Mouse (Mus musculus): Measurements from ENCODE around the gene Mrps33.
A peak's percentile ranks its signal among the peaks of the same experiment; 100 is the strongest.

Gene Mrps33

DNA sequence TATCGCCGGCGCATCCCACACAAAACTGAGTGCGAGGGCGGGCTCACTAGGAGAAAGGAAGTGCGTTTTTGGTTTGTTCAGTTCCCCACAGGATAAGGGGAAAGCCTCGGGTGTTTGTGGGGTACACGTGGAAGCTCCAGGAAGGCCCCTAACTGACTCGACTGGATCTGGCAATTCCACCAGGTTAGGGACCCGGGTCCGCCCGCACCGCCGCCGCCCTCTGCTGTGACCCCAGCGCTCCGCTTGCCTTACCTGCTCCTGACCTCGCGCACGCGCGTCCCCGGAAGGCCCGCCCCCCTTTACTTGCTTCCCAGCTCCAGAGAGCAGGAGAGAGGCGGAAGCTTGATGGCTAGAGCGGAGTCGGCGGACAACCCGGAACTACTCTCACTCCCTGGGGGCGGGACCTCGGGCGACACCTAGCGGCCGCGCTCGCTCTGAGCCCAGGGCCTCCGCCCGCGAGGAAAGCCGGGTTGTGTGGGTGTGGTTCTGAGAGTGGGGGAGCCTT is at the start of gene Mrps33:
TSS of gene Mrps33 (minus strand) at position 377 of the 505 bp plus-strand sequence.
- peak; percentile 96 to 97 for DNase-seq (ENCODE audit: low spot score in 2 of 2)

DNA sequence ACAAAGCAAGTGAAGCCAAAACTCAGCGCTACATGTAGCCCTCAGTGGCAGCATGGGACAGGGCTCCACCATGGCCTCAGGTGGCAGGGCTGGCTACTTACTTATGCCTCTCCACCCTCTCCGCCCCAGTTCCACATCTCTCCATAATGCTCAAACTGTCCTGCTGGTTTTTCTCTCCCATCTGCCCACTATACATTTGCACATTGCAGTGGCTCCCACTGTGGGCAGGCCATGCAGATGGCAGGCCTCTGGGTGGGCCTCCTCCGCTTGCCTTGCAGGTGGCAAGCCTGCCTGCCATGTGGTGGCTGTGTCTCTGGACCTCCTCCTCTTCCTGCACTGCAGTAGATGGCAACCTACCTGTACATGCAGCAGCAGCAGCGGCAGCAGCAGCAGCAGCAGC is 38.9 kb upstream of the Mrps33 start:
- DNase-seq (ENCODE audit: low spot score in 2 of 2): no peak

DNA sequence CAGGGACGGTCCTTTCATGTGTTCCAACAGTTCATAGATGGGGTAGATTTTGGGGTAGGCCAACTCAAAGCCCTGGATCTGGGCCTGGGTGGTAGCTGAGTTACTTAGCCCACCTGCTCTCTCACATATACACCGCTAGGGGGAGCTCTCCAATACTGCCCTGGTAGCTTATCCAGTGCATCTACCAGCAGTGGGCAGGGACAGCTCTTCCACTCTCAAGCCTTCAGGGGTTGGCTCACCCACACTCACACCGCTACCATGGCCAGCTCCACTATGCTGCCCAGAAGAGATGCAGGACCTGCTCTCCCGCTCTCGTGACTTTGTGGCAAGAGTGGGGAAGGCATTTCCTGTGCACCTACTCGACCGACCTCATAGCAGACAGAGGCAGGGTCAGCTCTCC is 38.0 kb upstream of the Mrps33 start:
- DNase-seq (ENCODE audit: low spot score in 2 of 2): no peak

DNA sequence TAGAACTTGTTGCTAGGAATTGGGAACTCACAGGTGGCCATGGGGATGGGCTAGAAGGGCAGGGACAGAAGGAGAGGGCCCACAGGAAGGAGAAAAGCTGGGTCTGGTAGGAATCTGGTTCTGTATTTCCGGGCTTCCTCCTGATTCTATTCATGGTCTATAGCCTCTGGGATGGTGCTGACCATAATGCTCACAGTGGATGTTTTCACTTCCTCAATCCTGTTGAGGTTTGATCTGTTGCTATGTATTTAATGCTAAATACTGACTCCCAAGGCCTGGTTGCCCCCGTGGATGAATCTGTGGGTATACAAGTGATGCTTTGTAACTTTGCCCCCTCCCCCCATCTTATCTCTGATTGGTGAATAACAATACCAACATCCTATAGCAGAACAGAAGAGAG is 36.8 kb upstream of the Mrps33 start:
- DNase-seq (ENCODE audit: low spot score in 2 of 2): no peak

DNA sequence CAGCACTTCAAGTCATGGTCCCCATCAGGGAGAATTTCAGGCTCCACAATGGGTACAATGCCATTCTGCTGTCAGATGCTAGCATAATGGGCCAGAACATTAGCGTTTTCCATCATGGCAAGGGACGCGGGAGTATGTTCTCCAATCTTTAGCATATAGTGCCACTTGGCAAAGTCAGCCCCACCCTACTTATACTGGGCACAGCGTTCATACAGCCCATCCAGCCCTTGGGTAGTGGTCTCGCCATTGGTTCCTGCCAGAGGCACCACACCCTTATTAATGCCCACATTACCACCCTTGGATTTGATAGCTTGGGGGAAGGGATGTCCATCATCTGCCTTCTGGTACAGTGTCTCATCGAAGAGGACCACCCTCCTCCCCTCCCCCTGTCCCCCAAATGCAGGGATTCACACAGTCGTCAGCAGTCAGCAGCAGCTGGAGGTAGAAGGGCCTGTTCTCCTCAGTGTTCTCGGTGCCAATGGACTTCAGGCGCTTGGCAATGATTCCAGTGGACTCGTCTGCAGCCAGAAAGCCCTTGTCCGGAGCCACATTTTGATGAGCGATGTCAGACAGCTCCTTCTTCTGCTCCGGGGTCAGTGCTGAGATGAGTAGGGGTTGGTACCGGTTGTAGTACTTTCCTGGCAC is 33.0 kb upstream of the Mrps33 start:
- no peak for DNase-seq (ENCODE audit: low spot score in 2 of 2)

DNA sequence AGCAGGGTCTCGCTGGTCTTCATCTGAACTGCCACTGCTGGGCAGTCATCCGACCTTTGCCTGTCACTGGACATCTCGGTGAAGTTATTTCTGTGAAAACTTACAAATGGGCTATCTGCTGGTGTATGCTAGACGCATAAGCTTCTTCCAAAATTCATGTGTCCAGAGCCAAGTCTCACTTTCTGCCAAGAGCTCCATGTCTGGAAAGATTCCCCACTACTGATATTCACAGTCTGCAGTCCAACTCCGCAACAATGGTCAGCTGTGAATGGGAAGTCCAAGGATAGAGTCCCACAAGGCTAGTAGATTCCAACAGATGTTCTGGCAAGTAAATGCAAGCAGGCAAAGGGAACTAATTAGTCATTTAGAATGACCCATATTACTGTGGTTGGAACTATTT is 17.9 kb upstream of the Mrps33 start:
- no peak for DNase-seq (ENCODE audit: low spot score in 2 of 2)

DNA sequence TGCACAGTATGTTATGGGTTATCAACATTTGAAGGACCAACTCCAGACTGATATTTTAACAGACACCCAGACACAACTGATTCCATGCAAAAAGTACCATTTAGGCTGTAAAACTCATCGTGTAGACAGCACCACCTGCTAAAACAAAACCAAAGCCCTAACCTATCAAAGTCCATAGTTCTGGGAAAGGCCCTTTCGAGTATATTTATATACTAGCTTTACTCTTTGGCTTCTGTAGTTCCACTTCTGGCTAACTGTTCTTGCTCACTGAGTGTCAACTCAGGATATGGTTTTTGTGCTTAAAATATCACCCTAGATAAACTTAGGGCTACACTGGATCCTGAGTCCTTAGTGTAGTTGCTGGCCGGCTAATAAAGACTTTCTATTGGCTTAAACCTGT is 10.5 kb upstream of the Mrps33 start:
- DNase-seq (ENCODE audit: low spot score in 2 of 2): no peak

DNA sequence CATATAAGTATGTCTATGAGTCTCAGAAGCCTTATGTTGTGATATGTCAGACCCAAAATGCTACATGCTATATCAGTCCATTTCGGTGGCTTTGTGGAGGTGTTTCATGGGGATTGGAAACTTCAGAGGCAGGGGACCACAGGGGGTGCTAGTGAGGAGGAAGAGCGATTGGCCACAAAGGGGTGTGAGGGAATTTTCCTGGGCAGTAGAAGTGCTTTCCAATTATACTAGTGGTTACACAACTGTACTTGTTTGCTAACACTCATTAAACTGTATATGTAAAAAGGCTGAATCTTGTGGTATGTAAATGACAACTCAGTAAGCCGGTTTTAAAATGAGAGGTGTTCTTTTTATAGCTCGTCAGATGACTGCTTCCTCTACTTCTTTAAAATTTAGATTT is 8.1 kb upstream of the Mrps33 start:
- DNase-seq (ENCODE audit: low spot score in 2 of 2): no peak

DNA sequence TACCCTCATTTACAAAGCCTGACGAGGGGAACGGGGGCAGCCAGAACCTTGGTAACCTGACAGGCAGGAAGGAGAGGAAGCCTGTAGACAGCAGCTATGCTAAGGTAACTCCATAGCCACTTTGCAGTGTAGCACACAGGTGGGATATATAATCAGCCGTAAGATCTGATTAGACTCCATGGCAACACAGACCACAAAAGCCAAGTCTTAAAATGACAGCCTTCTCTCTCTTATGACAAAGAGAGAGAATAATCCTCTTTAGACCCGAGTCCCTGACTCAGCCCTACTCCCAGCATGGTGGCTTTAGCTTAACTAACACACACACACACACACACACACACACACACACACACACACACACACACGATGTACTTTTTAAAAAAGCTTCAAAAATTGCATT is 2.3 kb downstream of the Mrps33 start:
- DNase-seq (ENCODE audit: low spot score in 2 of 2): no peak

DNA sequence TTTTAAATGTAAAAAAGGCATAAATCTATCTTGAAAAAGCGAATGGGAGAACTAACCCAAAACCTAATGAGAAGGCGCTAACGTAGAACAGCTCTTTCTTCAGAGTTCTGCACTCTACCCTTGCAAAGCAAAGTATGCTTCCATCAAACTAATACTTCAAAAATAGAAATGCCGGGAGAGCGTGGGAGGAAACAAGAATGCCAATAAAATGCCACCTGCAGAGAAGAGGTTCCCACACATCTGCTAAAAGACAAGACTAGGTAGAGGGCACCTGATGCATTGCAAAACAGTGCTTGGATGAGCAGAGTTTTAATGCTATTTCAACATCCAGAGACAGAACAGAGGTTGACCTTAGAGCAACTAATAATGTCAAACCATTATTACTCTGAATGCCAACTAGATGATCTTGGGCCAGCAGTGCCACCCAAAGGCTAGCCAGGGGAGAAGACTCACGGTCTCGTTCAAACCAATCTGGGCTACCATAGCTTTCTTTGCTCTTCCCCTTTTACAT is 3.7 kb downstream of the Mrps33 start:
- no peak for DNase-seq (ENCODE audit: low spot score in 2 of 2)

DNA sequence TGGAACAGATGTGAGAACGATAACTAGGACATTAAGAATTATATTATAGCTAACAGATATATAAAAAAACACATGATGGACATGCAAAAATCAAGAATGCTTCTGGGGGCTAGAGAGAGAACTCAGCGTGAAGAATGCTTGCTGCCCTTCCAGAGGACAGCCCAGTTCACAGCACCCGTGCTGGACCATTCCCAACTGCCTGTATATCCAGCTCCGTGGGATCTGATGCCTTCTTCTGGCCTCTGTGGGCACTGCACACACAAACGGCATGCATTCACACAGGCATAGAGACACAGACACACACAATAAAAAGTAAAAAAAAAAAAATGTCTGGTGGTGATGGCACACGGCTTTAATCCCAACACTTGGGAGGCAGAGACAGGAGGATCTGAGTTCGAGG is 4.5 kb downstream of the Mrps33 start:
- no peak for DNase-seq (ENCODE audit: low spot score in 2 of 2)

DNA sequence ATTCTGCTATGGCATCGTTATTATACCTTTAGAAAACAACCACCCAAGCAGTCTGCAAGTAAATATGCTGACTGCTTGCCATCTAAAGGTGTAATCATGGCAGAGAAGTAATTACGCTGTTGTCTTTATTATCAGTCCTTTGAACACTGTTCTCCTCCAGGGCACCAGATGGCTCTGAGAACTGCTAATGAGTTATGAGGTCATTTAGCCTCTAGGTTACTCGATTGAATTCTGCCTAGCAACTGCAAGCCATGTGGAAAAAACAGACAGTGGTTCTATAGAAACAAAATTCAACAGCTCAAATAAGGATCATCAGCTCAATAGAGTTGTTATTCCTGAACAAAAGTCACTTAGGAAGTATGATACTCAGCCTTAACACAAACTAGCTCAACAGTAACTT is 4.9 kb downstream of the Mrps33 start:
- DNase-seq (ENCODE audit: low spot score in 2 of 2): no peak

DNA sequence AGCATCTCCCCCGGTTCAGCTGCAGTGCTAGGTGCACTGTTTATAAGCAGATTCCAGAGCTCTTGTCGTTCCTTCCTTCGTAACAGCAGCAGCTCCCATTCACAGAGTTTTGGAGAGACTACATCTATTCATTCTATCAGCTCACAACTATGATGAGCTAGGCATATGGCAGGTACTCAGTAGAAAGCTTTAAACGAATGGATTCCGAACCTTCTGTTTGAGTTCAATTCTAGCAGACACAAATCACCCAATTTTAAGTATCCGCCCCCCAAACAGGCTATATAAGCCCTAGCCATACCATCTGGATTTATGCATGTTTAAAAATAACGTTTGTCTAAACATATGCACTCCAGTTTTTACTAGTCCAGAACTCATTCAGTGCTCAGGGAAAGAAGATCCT is 9.8 kb downstream of the Mrps33 start:
- DNase-seq (ENCODE audit: low spot score in 2 of 2): no peak

DNA sequence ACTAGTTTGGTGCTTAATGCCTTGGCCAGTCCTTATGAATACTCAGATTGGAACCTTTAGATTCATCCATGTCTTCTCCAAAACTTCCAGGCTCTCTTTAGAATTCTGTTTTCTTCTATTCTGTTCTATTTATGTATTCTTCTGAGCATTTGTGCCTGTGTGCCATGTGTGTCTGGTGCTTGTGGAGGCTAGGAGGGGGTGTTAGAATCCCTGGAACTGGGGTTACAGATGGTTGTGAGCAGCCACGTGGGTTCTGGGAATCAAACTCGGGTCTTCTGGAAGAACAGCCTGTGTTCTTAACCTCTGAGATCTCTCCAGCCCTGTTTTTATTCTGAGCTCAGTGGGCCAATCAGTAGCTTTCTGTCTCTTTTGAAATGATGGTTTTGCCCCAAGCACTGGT is 13.7 kb downstream of the Mrps33 start:
- peak in 1 of 2 experiments; percentile 16 for DNase-seq (ENCODE audit: low spot score in 2 of 2)

DNA sequence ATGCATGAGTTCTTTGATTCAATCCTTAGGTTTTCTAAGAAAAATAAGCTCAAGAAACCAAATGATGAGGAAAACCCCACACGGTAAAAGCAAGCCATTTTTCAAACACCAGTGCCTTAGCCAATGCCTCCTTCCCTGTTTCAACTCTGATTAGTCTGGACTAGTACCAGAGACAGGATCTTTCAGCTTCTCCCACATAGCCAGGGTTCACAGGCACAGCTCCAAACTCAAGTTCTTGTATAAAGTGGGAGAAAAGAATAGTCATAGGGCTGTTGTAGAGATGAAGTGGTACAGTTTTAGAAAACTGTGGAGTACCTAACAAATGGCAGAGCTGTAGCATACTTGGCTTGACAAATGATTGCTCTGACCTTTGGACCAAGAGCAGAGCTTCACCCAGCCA is 14.6 kb downstream of the Mrps33 start:
- DNase-seq (ENCODE audit: low spot score in 2 of 2): no peak

DNA sequence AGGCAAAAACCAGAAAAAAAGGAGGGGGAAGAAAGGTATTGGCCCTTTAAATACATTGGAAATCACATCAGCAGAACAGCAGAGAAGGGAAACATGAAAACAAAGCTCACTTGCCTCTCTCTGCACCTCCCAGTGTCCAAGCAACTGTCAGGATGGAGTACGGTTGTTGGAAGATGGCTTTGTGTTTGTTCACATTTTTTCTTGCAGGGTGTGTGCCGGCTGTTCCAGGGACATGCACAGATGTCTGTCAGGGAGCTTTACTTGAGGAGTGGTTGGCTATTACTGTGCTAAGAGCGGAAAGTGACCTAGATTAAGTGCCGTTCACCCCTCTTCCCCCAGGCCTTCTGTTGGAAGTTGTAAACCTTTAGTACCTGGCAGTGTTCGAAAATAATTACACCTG is 19.0 kb downstream of the Mrps33 start:
- DNase-seq (ENCODE audit: low spot score in 2 of 2): no peak

DNA sequence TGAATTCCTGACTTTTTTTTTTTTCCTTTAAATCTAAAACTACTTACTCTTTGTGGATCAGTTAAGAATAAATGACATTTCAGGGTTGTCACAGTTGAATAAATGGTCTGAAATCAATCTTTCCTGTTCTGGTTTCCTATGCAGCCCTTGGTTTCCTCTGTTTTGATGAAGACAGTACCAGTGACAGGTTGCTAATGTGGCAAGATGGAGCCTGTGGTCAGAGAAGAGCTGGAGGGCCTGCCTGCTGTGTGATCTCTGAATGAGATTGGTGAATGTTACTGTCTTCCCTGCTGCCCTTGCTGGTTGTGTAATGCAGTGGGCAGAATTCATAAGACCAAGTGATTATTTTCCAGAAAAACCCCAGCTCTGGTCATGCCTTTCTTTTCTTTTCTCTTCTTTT is 22.4 kb downstream of the Mrps33 start:
- no peak for DNase-seq (ENCODE audit: low spot score in 2 of 2)

DNA sequence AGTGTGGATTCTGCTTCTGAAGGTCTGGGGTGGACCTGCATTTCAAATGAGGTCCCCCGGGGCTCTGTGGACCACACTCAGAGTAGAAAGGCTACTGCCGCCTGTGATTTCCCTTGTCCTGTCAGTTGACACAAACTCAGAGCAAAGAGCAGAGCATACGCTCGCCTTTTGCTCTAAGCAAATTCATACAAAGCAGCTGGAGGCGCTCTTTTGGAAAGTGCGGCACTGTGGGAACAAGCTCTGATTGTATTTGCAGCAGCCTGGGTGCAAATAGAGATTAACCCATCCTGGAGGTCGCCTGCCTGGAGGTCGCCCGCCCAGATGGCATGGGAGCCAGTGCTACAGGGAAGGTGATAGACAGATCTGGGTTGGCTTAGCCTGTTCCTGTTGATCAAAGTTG is 23.0 kb downstream of the Mrps33 start:
- no peak for DNase-seq (ENCODE audit: low spot score in 2 of 2)

DNA sequence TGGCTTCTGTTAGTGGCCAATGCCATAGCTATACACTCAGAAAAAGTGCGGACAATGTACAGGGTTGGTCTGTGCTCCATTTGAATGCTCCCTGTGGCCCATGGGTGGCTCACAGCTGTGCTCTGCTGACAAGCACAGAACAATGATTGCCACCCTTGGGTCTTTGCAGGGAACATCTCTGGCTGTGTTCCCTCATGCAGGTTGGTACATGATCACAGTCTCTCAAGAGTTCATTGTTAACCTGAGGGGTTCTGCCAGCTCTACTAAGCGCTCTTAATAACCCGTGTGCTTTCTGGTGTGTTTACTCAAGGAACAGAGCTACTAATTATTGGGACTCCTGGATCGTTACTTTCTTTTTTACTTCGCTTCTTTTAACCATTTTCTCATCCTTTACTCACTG is 24.8 kb downstream of the Mrps33 start:
- no peak for DNase-seq (ENCODE audit: low spot score in 2 of 2)

DNA sequence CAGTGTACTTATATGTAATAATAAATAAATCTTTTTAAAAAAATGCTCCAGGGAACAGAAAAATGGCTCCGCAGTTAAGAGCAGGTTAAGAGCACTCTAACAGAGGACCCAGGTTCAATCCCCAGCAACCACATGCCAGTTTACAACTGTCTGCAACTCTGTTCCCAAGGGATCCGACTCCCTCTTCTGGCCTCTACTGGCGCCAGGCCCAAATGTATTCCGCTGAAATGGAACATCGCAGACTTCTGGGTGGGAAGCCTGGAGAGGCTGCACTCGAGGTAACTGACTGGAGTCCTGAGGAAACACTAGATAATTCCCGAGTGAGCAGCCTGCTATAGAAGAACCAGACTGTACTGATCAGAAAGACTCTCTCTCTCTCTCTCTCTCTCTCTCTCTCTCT is 27.3 kb downstream of the Mrps33 start:
- DNase-seq (ENCODE audit: low spot score in 2 of 2): no peak

DNA sequence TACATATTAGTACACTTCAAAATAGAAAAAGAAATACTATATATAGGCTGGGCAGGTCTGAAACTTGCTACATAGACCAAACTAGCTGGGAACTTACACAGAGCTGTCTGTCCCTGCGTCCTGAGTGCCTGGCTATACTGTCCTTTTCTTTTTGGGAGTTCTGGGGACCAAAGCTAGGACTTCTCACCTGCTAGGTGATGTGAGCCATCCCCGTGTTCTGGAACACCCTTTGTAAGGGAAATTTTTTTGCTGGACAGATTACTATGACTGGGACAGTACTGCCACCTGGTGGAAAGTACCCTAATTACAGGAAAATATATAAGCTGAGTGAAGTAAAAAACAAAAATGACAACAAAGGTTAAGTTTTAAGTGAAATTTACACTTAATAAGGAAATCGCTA is 28.2 kb downstream of the Mrps33 start:
- no peak for DNase-seq (ENCODE audit: low spot score in 2 of 2)

DNA sequence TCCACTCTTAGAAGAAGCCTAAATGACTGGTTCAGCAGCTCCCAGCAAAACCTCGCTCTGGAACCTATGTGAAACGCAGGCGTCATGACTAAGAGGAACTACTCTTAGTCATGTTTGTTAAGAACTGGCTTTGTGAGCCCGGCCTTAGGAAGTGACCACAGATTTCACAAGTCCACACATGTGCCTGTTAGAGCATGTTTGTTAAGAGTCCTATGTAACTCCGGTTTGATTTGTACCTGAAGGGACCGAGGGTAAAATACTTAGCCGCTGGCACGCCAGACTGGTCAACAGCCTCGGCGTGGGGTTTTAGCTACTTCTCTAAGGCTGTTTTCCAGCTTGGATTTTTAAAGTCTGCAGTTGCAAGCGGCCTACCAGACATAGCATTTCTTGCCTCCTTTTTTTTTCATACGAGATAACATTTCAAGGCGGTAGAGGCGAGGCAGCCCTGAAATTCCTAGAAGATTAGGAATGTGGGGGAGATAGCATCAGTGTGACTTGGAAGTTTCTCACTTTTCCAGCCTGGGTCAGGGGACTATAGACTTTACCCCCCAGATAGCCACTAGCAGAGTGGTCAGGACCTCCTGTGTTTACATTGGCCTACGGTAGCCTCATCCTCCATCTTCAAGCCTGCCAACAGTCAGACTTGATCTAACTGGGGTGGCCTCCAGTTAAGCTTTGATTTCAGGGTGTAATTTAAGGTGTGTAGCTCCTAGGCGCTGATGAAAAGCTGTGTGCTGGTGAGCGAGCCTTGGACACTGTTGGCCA is 28.8 kb downstream of the Mrps33 start:
- DNase-seq (ENCODE audit: low spot score in 2 of 2): no peak
